Mouse (Mus musculus): ENCODE results near the gene Maml3. TPM values are rescaled to one million over a fixed set of nuclear protein-coding genes. Genes with fewer than 3 reads are reported as not detected.

Maml3 gene
- polyA plus RNA-seq, 1 experiment from 2014 or later = 3.6 TPM

DNA sequence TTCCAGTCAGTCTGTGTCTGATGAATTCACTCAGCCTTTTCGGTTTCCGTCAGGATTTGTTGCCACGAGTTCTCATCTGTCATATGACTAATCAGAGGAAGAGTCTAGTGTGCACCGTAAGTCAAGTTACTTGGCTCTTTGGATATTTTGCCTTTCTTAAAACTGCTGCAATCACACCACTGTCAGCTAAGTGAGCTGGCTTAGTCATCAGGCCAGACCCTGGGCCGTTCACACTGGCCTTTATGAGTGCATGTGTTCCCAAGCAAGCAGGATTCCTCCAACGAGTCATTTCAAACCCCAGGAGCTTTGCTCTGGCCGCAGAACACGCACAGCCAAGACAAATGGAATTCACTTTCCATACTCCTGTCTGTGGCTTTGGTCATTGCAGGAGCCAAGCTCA, 161.2 kb downstream of the Maml3 start:
- H3K9me3 ChIP-seq (ENCODE audit: control insufficient read depth, low read length) = no peaks in the 10 kb centered on the region
- H3K4me1 ChIP-seq (ENCODE audit: control insufficient read depth, insufficient read depth, low read length) = no peaks in the 10 kb centered on the region
- H3K4me2 ChIP-seq (ENCODE audit: low read depth, low read length) = no peak overlapping the region
- H3K27me3 ChIP-seq (replicated peaks; ENCODE audit: control insufficient read depth, insufficient read depth, low read length) = no peaks in the 10 kb centered on the region
- no peak overlapping the region for H3K4me3 ChIP-seq (ENCODE audit: low read length)
- no peaks in the 10 kb centered on the region for H3K36me3 ChIP-seq (ENCODE audit: control insufficient read depth, insufficient read depth, low read length)
- H3K27ac ChIP-seq (ENCODE audit: low read length) = no peak overlapping the region
- no peak overlapping the region for H3K9ac ChIP-seq (ENCODE audit: low read depth, low read length)
- no peak for ATAC-seq
- WGBS = 66% methylated on average over 8 of the region's 8 CpGs

DNA sequence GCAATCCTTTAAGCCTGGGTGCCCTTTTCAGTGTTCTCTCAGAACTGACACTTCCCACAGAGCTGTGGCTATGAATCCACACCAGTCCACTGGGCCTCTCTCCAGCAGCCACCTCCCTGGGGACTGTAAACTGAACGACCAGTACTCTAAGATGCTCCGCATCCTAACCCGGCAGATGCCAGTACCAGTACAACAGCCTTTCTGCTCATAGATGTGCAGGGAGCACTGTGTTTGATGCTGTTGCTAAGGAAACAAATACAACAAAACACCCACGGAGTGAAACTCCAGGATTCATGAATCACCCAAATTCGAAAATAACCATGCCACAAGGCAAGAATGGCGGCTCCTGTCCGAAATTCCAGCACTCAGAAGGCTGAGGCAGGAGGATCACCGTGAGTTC, 163.1 kb downstream of the Maml3 start:
- WGBS = 76% methylated on average over 8 of the region's 8 CpGs
- H3K27me3 ChIP-seq (replicated peaks; ENCODE audit: control insufficient read depth, insufficient read depth, low read length) = no peaks in the 10 kb centered on the region
- H3K36me3 ChIP-seq (ENCODE audit: control insufficient read depth, insufficient read depth, low read length) = no peaks in the 10 kb centered on the region
- H3K4me1 ChIP-seq (ENCODE audit: control insufficient read depth, insufficient read depth, low read length) = no peaks in the 10 kb centered on the region
- no peak overlapping the region for H3K27ac ChIP-seq (ENCODE audit: low read length)
- no peaks in the 10 kb centered on the region for H3K9me3 ChIP-seq (ENCODE audit: control insufficient read depth, low read length)
- no peak for ATAC-seq
- no peak overlapping the region for H3K4me2 ChIP-seq (ENCODE audit: low read depth, low read length)
- no peak overlapping the region for H3K4me3 ChIP-seq (ENCODE audit: low read length)
- no peak overlapping the region for H3K9ac ChIP-seq (ENCODE audit: low read depth, low read length)

DNA sequence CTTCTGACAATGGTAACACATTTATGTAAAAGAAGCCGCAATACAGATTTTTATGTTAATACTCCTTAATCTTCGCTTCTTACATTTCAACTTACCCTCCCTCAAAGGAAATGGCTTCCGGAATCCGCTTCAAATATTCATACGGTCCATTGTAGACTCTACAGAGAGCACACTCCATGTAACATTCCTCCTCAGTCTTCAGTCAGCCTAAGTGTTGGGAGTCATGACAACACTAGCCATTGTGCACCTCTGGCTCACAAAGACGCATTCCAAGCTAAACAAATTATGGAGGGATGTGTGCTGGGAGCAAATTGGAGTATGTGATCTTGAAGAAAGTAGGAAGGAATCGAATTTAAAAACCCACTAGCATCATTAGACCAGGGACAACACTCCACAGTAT, 165.0 kb downstream of the Maml3 start:
- Histone ChIP-seq H3K9me3 (ENCODE audit: control insufficient read depth, low read length) (no peaks in the 10 kb centered on the region), H3K27ac (ENCODE audit: low read length) (no peak overlapping the region), H3K9ac (ENCODE audit: low read depth, low read length) (no peak overlapping the region), H3K4me2 (ENCODE audit: low read depth, low read length) (no peak overlapping the region), H3K36me3 (ENCODE audit: control insufficient read depth, insufficient read depth, low read length) (no peaks in the 10 kb centered on the region), H3K4me3 (ENCODE audit: low read length) (no peak overlapping the region), H3K4me1 (ENCODE audit: control insufficient read depth, insufficient read depth, low read length) (no peaks in the 10 kb centered on the region), H3K27me3 (replicated peaks; ENCODE audit: control insufficient read depth, insufficient read depth, low read length) (no peaks in the 10 kb centered on the region)
- no peak for ATAC-seq
- WGBS = 87% methylated on average over 7 of the region's 7 CpGs

DNA sequence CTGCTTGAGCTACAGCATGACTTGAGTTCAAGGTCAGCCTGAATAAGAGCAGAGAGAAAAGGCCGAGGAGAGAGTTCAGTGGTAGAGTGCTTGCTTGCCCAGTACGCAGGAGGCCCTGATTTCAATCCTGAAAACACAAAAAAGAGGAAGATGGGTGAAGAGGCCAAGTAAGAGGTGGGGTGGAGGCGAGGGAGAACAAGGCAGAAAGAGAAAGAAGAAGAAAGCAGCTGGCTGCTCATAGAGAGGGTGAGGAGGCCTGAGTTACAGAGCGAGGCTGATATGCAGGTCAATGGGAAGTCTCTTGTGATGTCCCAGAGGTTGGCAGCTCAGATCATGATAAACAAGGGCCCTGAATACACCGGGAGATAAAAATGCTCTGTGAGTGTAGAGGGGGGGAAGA, 165.8 kb downstream of the Maml3 start:
- no peak overlapping the region for H3K9ac ChIP-seq (ENCODE audit: low read depth, low read length)
- H3K4me2 ChIP-seq (ENCODE audit: low read depth, low read length) = no peak overlapping the region
- H3K27me3 ChIP-seq (replicated peaks; ENCODE audit: control insufficient read depth, insufficient read depth, low read length) = no peaks in the 10 kb centered on the region
- H3K27ac ChIP-seq (ENCODE audit: low read length) = no peak overlapping the region
- ATAC-seq = no peak
- no peak overlapping the region for H3K4me3 ChIP-seq (ENCODE audit: low read length)
- 79% methylated on average over 5 of the region's 5 CpGs for WGBS
- no peaks in the 10 kb centered on the region for H3K36me3 ChIP-seq (ENCODE audit: control insufficient read depth, insufficient read depth, low read length)
- H3K4me1 ChIP-seq (ENCODE audit: control insufficient read depth, insufficient read depth, low read length) = no peaks in the 10 kb centered on the region
- no peaks in the 10 kb centered on the region for H3K9me3 ChIP-seq (ENCODE audit: control insufficient read depth, low read length)

DNA sequence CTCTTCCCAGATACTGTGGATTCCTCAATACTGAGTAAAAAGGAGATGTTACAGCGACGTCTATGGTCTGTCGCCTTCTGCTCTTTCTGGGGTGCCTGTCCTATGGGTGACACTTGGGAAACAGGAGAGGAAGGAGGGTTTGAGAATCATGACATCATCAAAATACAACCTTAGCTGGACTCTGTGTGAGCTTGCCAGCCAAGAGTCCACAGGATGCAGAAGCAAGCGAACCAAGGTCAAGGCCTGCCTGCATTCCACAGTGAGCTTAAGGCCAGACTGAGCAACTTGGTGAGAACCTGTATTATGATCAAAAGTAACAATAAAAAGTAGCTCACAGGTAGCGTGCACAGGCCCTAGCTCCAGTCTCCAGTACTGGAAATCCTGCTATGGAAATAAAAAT, 167.7 kb downstream of the Maml3 start:
- no peaks in the 10 kb centered on the region for H3K36me3 ChIP-seq (ENCODE audit: control insufficient read depth, insufficient read depth, low read length)
- no peaks in the 10 kb centered on the region for H3K27me3 ChIP-seq (replicated peaks; ENCODE audit: control insufficient read depth, insufficient read depth, low read length)
- no peak overlapping the region for H3K9ac ChIP-seq (ENCODE audit: low read depth, low read length)
- no peaks in the 10 kb centered on the region for H3K4me1 ChIP-seq (ENCODE audit: control insufficient read depth, insufficient read depth, low read length)
- ATAC-seq = no peak
- H3K4me3 ChIP-seq (ENCODE audit: low read length) = no peak overlapping the region
- 89% methylated on average over 5 of the region's 5 CpGs for WGBS
- H3K4me2 ChIP-seq (ENCODE audit: low read depth, low read length) = no peak overlapping the region
- H3K27ac ChIP-seq (ENCODE audit: low read length) = no peak overlapping the region
- H3K9me3 ChIP-seq (ENCODE audit: control insufficient read depth, low read length) = no peaks in the 10 kb centered on the region

DNA sequence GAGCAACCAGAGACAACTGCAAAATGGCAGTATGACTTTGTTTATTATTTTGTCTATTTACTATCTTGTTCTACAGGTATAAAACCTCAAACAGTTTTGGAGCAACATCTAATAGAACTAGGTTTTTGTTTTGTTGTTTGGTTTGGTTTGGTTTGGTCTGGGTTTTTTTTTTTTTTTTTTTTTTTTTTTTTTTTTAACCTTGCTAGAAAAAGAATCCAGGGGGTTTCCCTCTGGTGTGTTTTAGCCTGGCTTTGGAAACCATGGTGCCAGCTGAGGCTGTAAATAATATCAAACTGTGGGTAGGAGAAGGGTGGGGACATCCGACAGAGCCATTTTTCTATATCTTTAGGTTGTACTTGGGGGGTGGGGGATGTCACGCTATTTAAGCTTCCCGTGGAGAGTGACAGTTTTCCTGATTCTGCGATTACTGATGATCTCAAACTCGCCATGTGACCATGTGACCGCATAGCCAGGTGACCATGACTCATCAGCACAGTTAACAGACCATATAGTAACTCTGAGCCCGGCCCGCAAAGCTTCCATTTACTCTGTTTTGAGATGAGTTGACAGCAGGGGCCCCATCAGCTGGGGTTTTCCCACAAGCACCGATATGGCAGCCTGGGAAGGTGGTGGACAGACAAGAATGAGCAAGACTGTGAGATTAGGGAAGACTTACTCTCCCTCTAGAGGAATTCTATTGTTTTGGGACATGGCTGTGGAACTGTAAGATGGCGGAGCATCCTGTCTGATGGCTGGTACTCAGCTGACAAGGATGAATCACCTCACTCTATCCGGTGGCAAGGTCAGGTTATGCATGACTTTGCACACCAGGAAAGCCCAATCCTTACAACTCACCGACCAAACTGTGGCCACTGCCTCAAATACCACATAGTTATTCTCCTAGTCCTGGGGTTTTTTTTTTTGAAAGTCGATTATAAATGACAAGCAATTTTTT, 170.1 kb downstream of the Maml3 start:
- ATAC-seq = no peak
- 90% methylated on average over 13 of the region's 13 CpGs for WGBS
- no peaks in the 10 kb centered on the region for H3K4me1 ChIP-seq (ENCODE audit: control insufficient read depth, insufficient read depth, low read length)
- H3K9ac ChIP-seq (ENCODE audit: low read depth, low read length) = no peak overlapping the region
- H3K36me3 ChIP-seq (ENCODE audit: control insufficient read depth, insufficient read depth, low read length) = no peaks in the 10 kb centered on the region
- no peak overlapping the region for H3K4me2 ChIP-seq (ENCODE audit: low read depth, low read length)
- H3K27me3 ChIP-seq (replicated peaks; ENCODE audit: control insufficient read depth, insufficient read depth, low read length) = no peaks in the 10 kb centered on the region
- no peaks in the 10 kb centered on the region for H3K9me3 ChIP-seq (ENCODE audit: control insufficient read depth, low read length)
- H3K4me3 ChIP-seq (ENCODE audit: low read length) = no peak overlapping the region
- H3K27ac ChIP-seq (ENCODE audit: low read length) = no peak overlapping the region

DNA sequence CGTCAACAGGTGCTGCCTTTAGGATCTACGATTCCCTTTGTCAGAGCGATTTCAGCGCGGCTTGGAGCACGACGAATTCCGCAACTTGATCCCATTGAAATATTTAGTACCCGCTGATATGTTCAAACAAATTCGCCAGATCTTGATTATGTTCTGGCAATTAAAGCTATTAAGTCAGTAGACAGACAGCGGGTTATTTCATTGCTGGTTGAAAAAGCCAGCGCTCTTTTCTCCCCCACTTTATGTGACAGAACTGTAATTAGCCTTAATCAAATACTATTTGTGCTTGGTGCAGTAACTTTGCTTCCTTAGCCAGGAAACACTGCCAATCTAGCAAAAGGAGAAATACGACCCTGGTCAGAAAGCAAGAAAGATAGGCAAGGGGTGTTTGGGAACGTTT, 176.7 kb downstream of the Maml3 start:
- Histone ChIP-seq H3K27me3 (replicated peaks; ENCODE audit: control insufficient read depth, insufficient read depth, low read length) (no peaks in the 10 kb centered on the region), H3K9me3 (ENCODE audit: control insufficient read depth, low read length) (no peaks in the 10 kb centered on the region), H3K4me2 (ENCODE audit: low read depth, low read length) (no peak overlapping the region), H3K4me3 (ENCODE audit: low read length) (no peak overlapping the region), H3K4me1 (ENCODE audit: control insufficient read depth, insufficient read depth, low read length) (no peaks in the 10 kb centered on the region), H3K27ac (ENCODE audit: low read length) (no peak overlapping the region), H3K9ac (ENCODE audit: low read depth, low read length) (no peak overlapping the region), H3K36me3 (ENCODE audit: control insufficient read depth, insufficient read depth, low read length) (no peaks in the 10 kb centered on the region)
- WGBS = 82% methylated on average over 14 of the region's 14 CpGs
- no peak for ATAC-seq

DNA sequence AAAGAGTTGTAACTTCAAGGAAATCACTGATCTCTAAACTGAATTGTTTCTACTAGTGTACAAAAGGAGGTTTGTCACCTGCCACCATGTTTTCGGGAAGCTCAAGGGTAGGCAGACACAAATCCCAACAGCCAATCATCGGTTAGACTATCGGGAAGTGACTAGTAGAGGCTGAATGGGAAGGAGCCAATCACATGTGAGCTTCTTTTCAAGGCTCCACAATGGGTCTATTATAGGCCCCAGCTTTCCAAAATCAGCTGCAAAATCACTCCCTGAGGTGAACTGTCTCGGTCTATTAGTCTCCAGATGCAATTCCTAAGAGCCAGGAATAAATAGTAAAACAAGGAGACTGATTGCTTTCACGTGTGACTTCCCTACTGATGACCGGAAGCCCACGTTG, 177.3 kb downstream of the Maml3 start:
- Histone ChIP-seq H3K27ac (ENCODE audit: low read length) (no peak overlapping the region), H3K27me3 (replicated peaks; ENCODE audit: control insufficient read depth, insufficient read depth, low read length) (no peaks in the 10 kb centered on the region), H3K9me3 (ENCODE audit: control insufficient read depth, low read length) (no peaks in the 10 kb centered on the region), H3K36me3 (ENCODE audit: control insufficient read depth, insufficient read depth, low read length) (no peaks in the 10 kb centered on the region), H3K4me1 (ENCODE audit: control insufficient read depth, insufficient read depth, low read length) (no peaks in the 10 kb centered on the region), H3K9ac (ENCODE audit: low read depth, low read length) (no peak overlapping the region), H3K4me3 (ENCODE audit: low read length) (no peak overlapping the region), H3K4me2 (ENCODE audit: low read depth, low read length) (no peak overlapping the region)
- 88% methylated on average over 7 of the region's 7 CpGs for WGBS
- no peak for ATAC-seq

DNA sequence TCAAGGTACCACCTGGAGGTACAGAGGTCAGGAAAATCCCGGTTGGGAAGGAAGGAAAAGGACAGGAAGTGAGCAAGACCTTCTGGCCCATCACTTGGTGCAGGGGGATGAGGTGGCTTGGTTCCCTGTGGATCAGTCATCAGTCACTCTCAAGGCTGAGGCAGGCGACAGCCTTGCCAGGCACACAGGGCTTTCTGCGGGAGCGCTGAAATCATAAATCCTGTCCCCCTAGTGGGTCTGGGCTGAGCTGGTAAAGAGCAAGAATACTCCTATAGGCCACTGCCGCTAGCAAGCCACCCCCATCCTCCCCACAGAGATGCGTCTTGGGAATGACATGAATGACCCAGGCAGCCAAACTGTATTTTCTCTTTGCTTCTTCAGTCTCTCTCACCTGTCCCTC, 177.8 kb downstream of the Maml3 start:
- H3K4me2 ChIP-seq (ENCODE audit: low read depth, low read length) = no peak overlapping the region
- H3K27me3 ChIP-seq (replicated peaks; ENCODE audit: control insufficient read depth, insufficient read depth, low read length) = no peaks in the 10 kb centered on the region
- no peaks in the 10 kb centered on the region for H3K4me1 ChIP-seq (ENCODE audit: control insufficient read depth, insufficient read depth, low read length)
- no peaks in the 10 kb centered on the region for H3K36me3 ChIP-seq (ENCODE audit: control insufficient read depth, insufficient read depth, low read length)
- 72% methylated on average over 6 of the region's 6 CpGs for WGBS
- no peak overlapping the region for H3K27ac ChIP-seq (ENCODE audit: low read length)
- H3K9ac ChIP-seq (ENCODE audit: low read depth, low read length) = no peak overlapping the region
- H3K9me3 ChIP-seq (ENCODE audit: control insufficient read depth, low read length) = no peaks in the 10 kb centered on the region
- no peak overlapping the region for H3K4me3 ChIP-seq (ENCODE audit: low read length)
- ATAC-seq = no peak

DNA sequence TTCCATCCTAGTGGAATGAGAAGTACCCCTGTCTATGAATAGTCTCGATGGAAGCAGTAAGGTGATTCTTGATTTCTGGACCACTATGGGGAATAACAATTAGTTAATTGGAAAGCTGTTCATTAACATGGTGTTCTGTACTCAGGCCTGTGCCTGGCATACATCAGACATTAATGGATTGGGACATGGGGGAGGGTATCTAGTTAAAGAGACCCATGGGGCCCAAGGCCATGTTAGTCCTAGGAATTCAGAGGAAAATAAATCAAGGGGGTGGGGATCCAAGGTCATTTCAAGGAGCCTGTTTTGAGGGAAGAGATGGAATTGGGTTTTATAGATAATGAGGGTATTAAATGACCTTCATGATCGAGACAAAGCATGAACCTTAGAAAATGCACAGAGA, 179.1 kb downstream of the Maml3 start:
- H3K9ac ChIP-seq (ENCODE audit: low read depth, low read length) = no peak overlapping the region
- no peak overlapping the region for H3K27ac ChIP-seq (ENCODE audit: low read length)
- H3K4me1 ChIP-seq (ENCODE audit: control insufficient read depth, insufficient read depth, low read length) = no peaks in the 10 kb centered on the region
- H3K4me3 ChIP-seq (ENCODE audit: low read length) = no peak overlapping the region
- H3K4me2 ChIP-seq (ENCODE audit: low read depth, low read length) = no peak overlapping the region
- 59% methylated on average over 2 of the region's 2 CpGs for WGBS
- H3K27me3 ChIP-seq (replicated peaks; ENCODE audit: control insufficient read depth, insufficient read depth, low read length) = no peaks in the 10 kb centered on the region
- no peaks in the 10 kb centered on the region for H3K36me3 ChIP-seq (ENCODE audit: control insufficient read depth, insufficient read depth, low read length)
- no peaks in the 10 kb centered on the region for H3K9me3 ChIP-seq (ENCODE audit: control insufficient read depth, low read length)
- ATAC-seq = no peak

Measured in intestine, embryonic 16.5 days (tissue).